Mouse (Mus musculus): Measurements from ENCODE around the gene Aktip. TPM values are rescaled to one million over a fixed set of nuclear protein-coding genes. Genes with fewer than 3 reads are reported as not detected.

Gene Aktip
- total RNA-seq, 2 experiments from 2014 or later, result 31.6 to 40.4 TPM

Other genes with a start within 250 kb of the Aktip start
- 10 to 100 TPM; 29.5 to 35.9 TPM for gene Rbl2, start 129.9 kb downstream of the Aktip start, total RNA-seq (2021)
- gene Rpgrip1l, start 113.3 kb upstream of the Aktip start, total RNA-seq (2021), result 1 to 10 TPM; 5.8 to 6.2 TPM
- 10 to 100 TPM; 64.6 to 79.4 TPM for gene Fto, start 113.5 kb upstream of the Aktip start, total RNA-seq (2021)